Mouse (Mus musculus) heart, postnatal 0 days (tissue): Measurements from ENCODE around the gene Mrtfb.

Experiments
- CTCF ChIP-seq: IDR thresholded peaks from 2 replicates; pipeline ENCODE4 v1.5.1; 2016; ENCODE audit warnings: antibody characterized with exemption, control low read depth, low read depth
- EP300 ChIP-seq: IDR thresholded peaks from 2 replicates; pipeline ENCODE4 v1.6.1; 2016; ENCODE audit warnings: antibody characterized with exemption, low read depth

DNA sequence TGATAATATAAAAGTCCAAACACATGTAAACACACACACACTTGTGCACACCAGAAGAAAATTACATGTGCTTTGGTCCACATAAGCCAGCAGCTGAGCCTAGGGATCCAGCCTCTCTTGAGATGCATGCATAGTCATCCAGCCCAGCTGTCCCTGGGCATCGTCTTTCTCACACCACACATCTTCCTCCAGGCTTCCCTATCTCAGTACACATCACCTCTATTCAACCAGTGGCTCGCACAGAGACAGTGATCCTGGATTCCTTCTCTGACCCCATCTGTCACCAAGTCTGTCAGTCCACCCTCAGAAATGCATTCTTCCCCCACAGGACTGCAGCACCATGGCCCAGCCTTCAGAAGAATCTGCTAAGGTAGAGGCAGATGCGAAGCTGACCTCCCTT lies 107.9 kb downstream of the Mrtfb start:
- TF ChIP-seq CTCF = no peak
- TF ChIP-seq EP300 = no peak
